28 mouse cellular contexts compared by ENCODE assay signal in the genomic region with DNA sequence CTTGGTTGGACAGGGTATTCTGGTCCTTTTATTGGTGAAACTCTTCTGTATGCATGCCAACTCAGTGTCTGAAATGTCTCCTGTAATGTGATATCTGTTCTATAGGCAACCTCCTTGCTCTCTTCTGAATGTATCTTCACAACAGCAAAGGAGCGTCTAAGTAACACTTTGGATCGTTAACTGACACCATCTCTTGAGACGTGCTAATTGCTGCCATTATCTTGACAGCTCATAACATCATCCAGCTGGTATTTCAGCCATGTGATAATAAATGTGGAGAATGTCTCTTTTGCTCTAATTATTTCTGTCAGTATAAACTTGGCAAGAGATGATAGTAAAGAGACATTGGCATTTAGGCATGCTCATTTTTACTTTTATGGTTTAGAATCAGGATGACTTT.
DNase-seq lines count a peak whose midpoint lies in the region; ATAC-seq lines count a peak whose summit lies in the region.
"Had no signal": no experiment of that assay in that cellular context is flagged by ENCODE, and none has a peak within 500 bp of the region (broad histone marks: within the 10 kb centered on the region; RNA-seq: fewer than 3 reads in every experiment).

No protein-coding gene starts in this region.

- H3K9me3 ChIP-seq in forebrain, embryonic 11.5 days (ENCODE audit: control insufficient read depth, low read length) = no peaks in the 10 kb centered on the region
- H3K9me3 ChIP-seq in forebrain, embryonic 10.5 days = no peaks in the 10 kb centered on the region
- H3K9me3 ChIP-seq in neural tube, embryonic 14.5 days (ENCODE audit: control insufficient read depth, low read length) = no peaks in the 10 kb centered on the region
- no peaks in the 10 kb centered on the region for H3K9me3 ChIP-seq in forebrain, embryonic 14.5 days (replicated peaks; ENCODE audit: control insufficient read depth, low read length)
- H3K9me3 ChIP-seq: embryonic facial prominence, embryonic 15.5 days; heart, embryonic 10.5 days; limb, embryonic 13.5 days; liver, embryonic 13.5 days; midbrain, embryonic 15.5 days; neural tube, embryonic 13.5 days had no signal

- no peak for DNase-seq in forebrain, embryonic 11.5 days (ENCODE audit: low spot score)
- no peak for DNase-seq in forebrain, embryonic 10.5 days (ENCODE audit: extremely low spot score, low spot score)
- no peak for DNase-seq in neural tube, embryonic 10.5 days (ENCODE audit: extremely low spot score, low spot score)
- DNase-seq in forebrain, embryonic 14.5 days (ENCODE audit: low spot score) = peak; percentile 88
- DNase-seq in retina, postnatal 1 day = peak; percentile 6
- DNase-seq in spleen, postnatal 4 days (ENCODE audit: low spot score in 2 of 2) = no peak
- DNase-seq in heart, postnatal 14 days = no peak
- DNase-seq: adrenal gland, postnatal 25 days; cerebellum, adult 9-10 months; cerebellum, postnatal 36 days; embryo, embryonic 11 days; gastrocnemius, postnatal 25 days; heart, postnatal 4 days; kidney, adult 11 months; kidney, postnatal 14 days; liver, embryonic 13.5 days; lung, adult 18-20 months; lung, postnatal 14 days; thymus, postnatal 4 days had no signal

- ATAC-seq in forebrain, embryonic 11.5 days (replicated peaks; ENCODE audit: low FRiP score) = peak; percentile 39; the same call in 1 of the 2 replicates
- peak; percentile 73; the same call in 1 of the 2 replicates for ATAC-seq in neural tube, embryonic 14.5 days (ENCODE audit: low read depth)
- peak; percentile 93; the same call in 1 of the 2 replicates for ATAC-seq in forebrain, embryonic 14.5 days
- ATAC-seq: CD4-positive, CD25-positive, alpha-beta regulatory T cell, adult 4 months; inflammation-experienced regulatory T-cells, adult 6 months; midbrain, embryonic 15.5 days had no signal

- H3K9ac ChIP-seq in forebrain, embryonic 11.5 days (ENCODE audit: low read length) = no peak overlapping the region
- no peak overlapping the region for H3K9ac ChIP-seq in neural tube, embryonic 14.5 days (replicated peaks; ENCODE audit: low read depth, low read length)
- no peak overlapping the region for H3K9ac ChIP-seq in forebrain, embryonic 14.5 days (ENCODE audit: low read length)
- H3K9ac ChIP-seq: embryonic facial prominence, embryonic 15.5 days; hindbrain, embryonic 14.5 days; limb, embryonic 13.5 days; liver, embryonic 13.5 days; midbrain, embryonic 15.5 days; neural tube, embryonic 13.5 days had no signal

- intact Hi-C loops in heart, postnatal 14 days (cut with DNase I) = no loop called here

- no peaks in the 10 kb centered on the region for H3K27me3 ChIP-seq in forebrain, embryonic 11.5 days (ENCODE audit: control insufficient read depth, insufficient read depth, low read length)
- H3K27me3 ChIP-seq in forebrain, embryonic 10.5 days (ENCODE audit: poor library complexity, severe bottlenecking) = no peaks in the 10 kb centered on the region
- H3K27me3 ChIP-seq in neural tube, embryonic 14.5 days (ENCODE audit: control insufficient read depth, insufficient read depth, low read length) = no peaks in the 10 kb centered on the region
- no peaks in the 10 kb centered on the region for H3K27me3 ChIP-seq in forebrain, embryonic 14.5 days (replicated peaks; ENCODE audit: control insufficient read depth, insufficient read depth, low read length)
- H3K27me3 ChIP-seq: embryonic facial prominence, embryonic 15.5 days; limb, embryonic 13.5 days; liver, embryonic 13.5 days; midbrain, embryonic 15.5 days; neural tube, embryonic 13.5 days had no signal

- no peak overlapping the region for H3K27ac ChIP-seq in forebrain, embryonic 11.5 days (ENCODE audit: low read depth, low read length)
- H3K27ac ChIP-seq in forebrain, embryonic 10.5 days = no peak overlapping the region
- no peak overlapping the region for H3K27ac ChIP-seq in neural tube, embryonic 14.5 days (ENCODE audit: low read depth, low read length)
- no peak overlapping the region for H3K27ac ChIP-seq in forebrain, embryonic 14.5 days (ENCODE audit: low read depth, low read length)
- H3K27ac ChIP-seq: embryonic facial prominence, embryonic 15.5 days; heart, embryonic 10.5 days; hindbrain, embryonic 14.5 days; limb, embryonic 13.5 days; liver, embryonic 13.5 days; midbrain, embryonic 15.5 days; neural tube, embryonic 13.5 days had no signal

- H3K4me1 ChIP-seq in forebrain, embryonic 11.5 days (replicated peaks; ENCODE audit: control insufficient read depth, insufficient read depth, low read length) = no peaks in the 10 kb centered on the region
- no peaks in the 10 kb centered on the region for H3K4me1 ChIP-seq in forebrain, embryonic 10.5 days
- H3K4me1 ChIP-seq in neural tube, embryonic 14.5 days (ENCODE audit: control insufficient read depth, insufficient read depth, low read length) = no peaks in the 10 kb centered on the region
- H3K4me1 ChIP-seq in forebrain, embryonic 14.5 days (ENCODE audit: control insufficient read depth, insufficient read depth, low read length) = no peaks in the 10 kb centered on the region
- H3K4me1 ChIP-seq: embryonic facial prominence, embryonic 15.5 days; heart, embryonic 10.5 days; limb, embryonic 13.5 days; liver, embryonic 13.5 days; midbrain, embryonic 15.5 days; neural tube, embryonic 13.5 days had no signal

- no peak overlapping the region for H3K4me3 ChIP-seq in forebrain, embryonic 11.5 days (ENCODE audit: low read depth, low read length)
- H3K4me3 ChIP-seq in forebrain, embryonic 10.5 days = no peak overlapping the region
- H3K4me3 ChIP-seq in neural tube, embryonic 14.5 days (ENCODE audit: low read depth, low read length) = no peak overlapping the region
- no peak overlapping the region for H3K4me3 ChIP-seq in forebrain, embryonic 14.5 days (ENCODE audit: low read depth, low read length)
- H3K4me3 ChIP-seq: embryonic facial prominence, embryonic 15.5 days; heart, embryonic 10.5 days; limb, embryonic 13.5 days; liver, embryonic 13.5 days; midbrain, embryonic 15.5 days; neural tube, embryonic 13.5 days had no signal

- H3K36me3 ChIP-seq in forebrain, embryonic 11.5 days (ENCODE audit: control insufficient read depth, insufficient read depth, low read length) = no peaks in the 10 kb centered on the region
- no peaks in the 10 kb centered on the region for H3K36me3 ChIP-seq in forebrain, embryonic 10.5 days (replicated peaks)
- H3K36me3 ChIP-seq in neural tube, embryonic 14.5 days (ENCODE audit: control insufficient read depth, insufficient read depth, low read length) = no peaks in the 10 kb centered on the region
- H3K36me3 ChIP-seq in forebrain, embryonic 14.5 days (ENCODE audit: control insufficient read depth, insufficient read depth, low read length) = no peaks in the 10 kb centered on the region
- H3K36me3 ChIP-seq: embryonic facial prominence, embryonic 15.5 days; heart, embryonic 10.5 days; limb, embryonic 13.5 days; liver, embryonic 13.5 days; midbrain, embryonic 15.5 days; neural tube, embryonic 13.5 days had no signal

- H3K4me2 ChIP-seq in forebrain, embryonic 11.5 days (ENCODE audit: low read depth, low read length, severe bottlenecking) = no peak overlapping the region
- no peak overlapping the region for H3K4me2 ChIP-seq in neural tube, embryonic 14.5 days (ENCODE audit: low read depth, low read length)
- no peak overlapping the region for H3K4me2 ChIP-seq in forebrain, embryonic 14.5 days (ENCODE audit: low read length)
- H3K4me2 ChIP-seq: embryonic facial prominence, embryonic 15.5 days; hindbrain, embryonic 14.5 days; limb, embryonic 13.5 days; liver, embryonic 13.5 days; midbrain, embryonic 15.5 days; neural tube, embryonic 13.5 days had no signal

- WGBS in forebrain, embryonic 11.5 days = 66% methylated on average over 3 of the region's 3 CpGs
- WGBS in forebrain, embryonic 10.5 days = 84% methylated on average over 3 of the region's 3 CpGs
- whole genome bisulfite sequencing in neural tube, embryonic 14.5 days = 38% methylated on average over 3 of the region's 3 CpGs
- 30% methylated on average over 3 of the region's 3 CpGs for WGBS in forebrain, embryonic 14.5 days

Comparison
In these comparisons a context has a peak if more than half of its experiments do, and no peak if none do; other contexts are left out.
1. DNase-seq: peak in forebrain, embryonic 14.5 days (single experiment) and retina, postnatal 1 day (single experiment); none in forebrain, embryonic 11.5 days (single experiment), forebrain, embryonic 10.5 days (single experiment), neural tube, embryonic 10.5 days (single experiment), spleen, postnatal 4 days (0 of 2) and heart, postnatal 14 days (0 of 2).
2. ATAC-seq: peak in every context shown above with its lines; median percentile 93 in forebrain, embryonic 14.5 days; 73 in neural tube, embryonic 14.5 days; 39 in forebrain, embryonic 11.5 days.